Mouse (Mus musculus) heart, adult 11 months (tissue): ENCODE results near the gene Krtap10-4.

ENCODE experiments used
- DNase-seq: peaks from one replicate; pipeline ENCODE4 v3.0.0; 2022

The Krtap10-4 gene

GRCm38 (mm10) chr10:77787876-77788275 is 39.0 kb downstream of the Krtap10-4 start, which contains the start of gene Gm7137:
Gm7137 (minus strand) TSS chr10:77788200.
- peak; percentile 95 for DNase-seq

GRCm38 (mm10) chr10:77783396-77783795 is 43.5 kb downstream of the Krtap10-4 start:
- DNase-seq = peak; percentile 61

GRCm38 (mm10) chr10:77782442-77782841 is 44.5 kb downstream of the Krtap10-4 start, which contains the start of gene Gm3250:
Gm3250 (minus strand) TSS chr10:77782542.
- DNase-seq = peak; percentile 77

GRCm38 (mm10) chr10:77776844-77777243 is 50.1 kb downstream of the Krtap10-4 start, which contains the start of gene Gm7138:
Gm7138 (minus strand) TSS chr10:77776944.
- peak; percentile 40 for DNase-seq
